Mouse (Mus musculus): ENCODE measurements around the gene Nudt14. TPM values are rescaled to one million over a fixed set of nuclear protein-coding genes. Genes with fewer than 3 reads are reported as not detected.

Gene Nudt14
- polyA plus RNA-seq, 1 experiment from 2014 or later, result 59.2 TPM

DNA sequence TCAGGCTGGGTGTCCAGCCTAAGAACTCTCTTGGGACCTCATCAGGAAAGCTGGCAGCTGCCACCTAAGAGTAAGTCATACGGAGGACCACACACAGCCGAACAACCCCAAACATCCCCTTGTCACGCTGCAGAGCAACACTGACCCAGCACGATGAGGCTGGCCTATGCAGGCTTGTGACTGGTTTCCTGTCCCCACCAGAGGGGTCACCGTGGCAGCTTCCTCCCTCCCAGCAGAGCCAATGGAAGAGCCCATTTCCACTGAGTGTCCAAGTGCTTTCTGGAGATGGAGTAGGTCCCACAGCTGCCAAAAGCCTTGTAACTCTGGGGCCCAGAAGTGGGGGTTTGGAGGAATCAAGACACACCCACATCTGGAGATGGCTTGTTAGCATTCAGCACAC is 19.9 kb upstream of the Nudt14 start:
- no peak for ATAC-seq (ENCODE audit: low FRiP score)
- H3K27me3 ChIP-seq, result no peaks in the 10 kb centered on the region
- H3K9me3 ChIP-seq, result no peaks in the 10 kb centered on the region
- WGBS, result 65% methylated on average over 5 of the region's 5 CpGs
- H3K4me1 ChIP-seq (replicated peaks), result no peaks in the 10 kb centered on the region
- H3K4me2 ChIP-seq, result no peak overlapping the region
- H3K9ac ChIP-seq, result peak overlapping the region; percentile 39; the same call in 1 of the 2 replicates
- H3K4me3 ChIP-seq, result no peak overlapping the region
- H3K27ac ChIP-seq, result peak overlapping the region; percentile 35; the same call in 1 of the 2 replicates
- peaks cover 87% of the 10 kb centered on the region for H3K36me3 ChIP-seq

DNA sequence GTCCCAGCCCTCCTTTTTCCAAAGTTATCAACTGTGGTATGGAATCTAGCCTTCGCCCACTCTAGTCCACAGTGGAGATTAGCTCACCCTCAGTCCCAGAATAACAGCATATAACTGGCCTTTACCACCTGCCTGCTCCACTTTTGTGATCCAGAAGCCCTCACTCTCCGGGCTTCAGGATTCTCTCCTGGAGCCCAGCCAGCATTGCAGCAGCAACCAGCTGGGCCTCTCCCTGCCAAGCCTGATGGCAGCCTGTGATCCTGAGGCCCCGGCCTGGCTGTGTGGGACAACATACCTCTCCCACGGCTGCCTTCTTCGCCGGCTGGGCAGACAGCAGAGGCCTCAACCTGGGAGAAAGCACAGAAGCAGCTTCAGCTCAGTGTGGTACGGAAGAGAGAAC is 19.5 kb upstream of the Nudt14 start:
- H3K4me3 ChIP-seq, result no peak overlapping the region
- no peaks in the 10 kb centered on the region for H3K9me3 ChIP-seq
- H3K9ac ChIP-seq, result peak overlapping the region; percentile 39; the same call in 1 of the 2 replicates
- ATAC-seq (ENCODE audit: low FRiP score), result no peak
- 80% methylated on average over 7 of the region's 7 CpGs for WGBS
- H3K4me1 ChIP-seq (replicated peaks), result no peaks in the 10 kb centered on the region
- no peak overlapping the region for H3K4me2 ChIP-seq
- no peaks in the 10 kb centered on the region for H3K27me3 ChIP-seq
- H3K36me3 ChIP-seq, result peaks cover 87% of the 10 kb centered on the region
- H3K27ac ChIP-seq, result peak overlapping the region; percentile 35; the same call in 1 of the 2 replicates

DNA sequence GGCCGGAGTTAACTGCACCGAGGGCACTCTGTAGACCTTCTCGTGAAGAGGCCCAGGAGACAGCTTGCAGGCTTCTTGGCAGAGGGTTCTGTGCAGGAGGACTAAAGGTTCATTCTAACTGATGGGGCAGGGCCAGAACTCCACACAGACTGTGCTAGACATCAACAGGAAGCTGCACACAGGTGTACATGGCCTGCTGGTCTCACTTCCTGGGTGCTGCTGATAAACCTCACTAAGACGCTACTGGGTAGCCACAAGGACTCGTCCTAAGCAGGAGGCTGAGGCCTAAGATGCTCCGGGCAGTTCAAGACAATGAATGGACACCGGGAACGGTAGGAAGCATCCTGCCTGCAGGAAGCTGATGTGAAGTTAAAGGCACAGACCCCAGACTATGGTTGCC is 17.5 kb upstream of the Nudt14 start:
- no peaks in the 10 kb centered on the region for H3K9me3 ChIP-seq
- H3K4me2 ChIP-seq, result no peak overlapping the region
- no peaks in the 10 kb centered on the region for H3K4me1 ChIP-seq (replicated peaks)
- 87% methylated on average over 8 of the region's 8 CpGs for WGBS
- H3K4me3 ChIP-seq, result no peak overlapping the region
- no peak overlapping the region for H3K27ac ChIP-seq
- no peaks in the 10 kb centered on the region for H3K27me3 ChIP-seq
- no peak for ATAC-seq (ENCODE audit: low FRiP score)
- H3K9ac ChIP-seq, result no peak overlapping the region
- peaks cover 69% of the 10 kb centered on the region for H3K36me3 ChIP-seq

GRCm38 (mm10) chr12:112958303-112958702 is 16.4 kb upstream of the Nudt14 start:
- Histone ChIP-seq H3K4me1 (replicated peaks) (no peaks in the 10 kb centered on the region), H3K27me3 (no peaks in the 10 kb centered on the region), H3K27ac (no peak overlapping the region), H3K4me3 (no peak overlapping the region), H3K9ac (no peak overlapping the region), H3K9me3 (no peaks in the 10 kb centered on the region), H3K4me2 (no peak overlapping the region), H3K36me3 (peaks cover 58% of the 10 kb centered on the region)
- ATAC-seq (ENCODE audit: low FRiP score), result no peak
- 44% methylated on average over 3 of the region's 4 CpGs for WGBS

- Histone ChIP-seq H3K4me2 (no peak overlapping the region), H3K27ac (no peak overlapping the region), H3K9ac (no peak overlapping the region), H3K27me3 (no peaks in the 10 kb centered on the region), H3K36me3 (peaks cover 33% of the 10 kb centered on the region), H3K4me1 (replicated peaks) (peaks cover 12% of the 10 kb centered on the region), H3K9me3 (no peaks in the 10 kb centered on the region), H3K4me3 (no peak overlapping the region)
- no peak for ATAC-seq (ENCODE audit: low FRiP score)
- WGBS, result 36% methylated on average over 4 of the region's 4 CpGs
Measured at GRCm38 (mm10) chr12:112955800-112956199, 13.9 kb upstream of the Nudt14 start.

DNA sequence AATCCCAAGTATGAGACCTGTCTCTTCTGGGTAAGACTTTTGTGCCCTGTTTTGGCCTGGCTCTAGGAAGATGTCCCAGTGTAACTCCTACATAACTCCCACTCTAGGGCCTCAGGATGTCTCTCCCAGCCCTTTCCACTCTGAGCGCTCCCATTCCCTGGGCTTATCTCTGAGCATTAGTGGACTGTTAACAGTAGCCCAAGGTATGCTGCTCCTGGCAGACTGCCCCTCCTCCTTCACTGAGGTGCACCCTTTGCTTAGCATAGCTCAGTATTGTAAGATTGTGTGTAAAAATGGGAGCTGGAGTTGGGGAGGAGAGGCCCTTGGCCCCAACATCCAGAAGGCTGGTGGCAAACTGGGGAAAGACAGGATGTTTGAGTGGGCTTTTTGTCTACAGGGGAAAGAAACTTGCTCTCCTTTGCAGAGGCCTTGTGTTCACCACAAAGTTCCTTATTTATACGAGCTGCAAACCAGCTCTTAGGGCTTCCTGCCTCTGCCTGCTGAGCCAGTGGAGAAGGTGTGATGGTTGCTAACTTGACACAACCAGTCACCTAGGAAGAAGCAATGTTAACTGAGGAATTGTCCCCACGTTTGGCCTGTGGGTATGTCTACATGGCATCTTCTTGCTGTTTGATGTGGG is 11.1 kb upstream of the Nudt14 start:
- Histone ChIP-seq H3K4me1 (replicated peaks) (peaks cover 29% of the 10 kb centered on the region), H3K36me3 (peaks cover 15% of the 10 kb centered on the region; the same call in 1 of the 2 replicates), H3K27ac (0 out of 2 replicates have a peak overlapping the region, but pooled peaks have one; percentile 13), H3K4me3 (no peak overlapping the region), H3K9ac (no peak overlapping the region), H3K4me2 (no peak overlapping the region), H3K27me3 (no peaks in the 10 kb centered on the region), H3K9me3 (no peaks in the 10 kb centered on the region)
- 79% methylated on average over 3 of the region's 3 CpGs for WGBS
- no peak for ATAC-seq (ENCODE audit: low FRiP score)

GRCm38 (mm10) chr12:112952433-112952832 is 10.5 kb upstream of the Nudt14 start:
- no peaks in the 10 kb centered on the region for H3K9me3 ChIP-seq
- H3K27me3 ChIP-seq, result no peaks in the 10 kb centered on the region
- no peak overlapping the region for H3K4me3 ChIP-seq
- 90% methylated on average over 8 of the region's 8 CpGs for WGBS
- peaks cover 9% of the 10 kb centered on the region; the same call in 1 of the 2 replicates for H3K36me3 ChIP-seq
- 0 out of 2 replicates have a peak overlapping the region, but pooled peaks have one; percentile 95 for H3K27ac ChIP-seq
- no peak for ATAC-seq (ENCODE audit: low FRiP score)
- no peak overlapping the region for H3K4me2 ChIP-seq
- H3K9ac ChIP-seq, result no peak overlapping the region
- H3K4me1 ChIP-seq (replicated peaks), result peaks cover 29% of the 10 kb centered on the region

- H3K4me2 ChIP-seq, result peak overlapping the region; percentile 85
- peak overlapping the region; percentile 95 for H3K27ac ChIP-seq
- H3K4me3 ChIP-seq, result no peak overlapping the region
Measured at GRCm38 (mm10) chr12:112951150-112951842, 9.4 kb upstream of the Nudt14 start.

GRCm38 (mm10) chr12:112950761-112951129 is 8.8 kb upstream of the Nudt14 start:
- peak; percentile 57 for ATAC-seq (ENCODE audit: low FRiP score)
- H3K4me1 ChIP-seq (replicated peaks), result peaks cover 29% of the 10 kb centered on the region
- H3K9ac ChIP-seq, result peak overlapping the region; percentile 89
- no peaks in the 10 kb centered on the region for H3K36me3 ChIP-seq
- peak overlapping the region; percentile 59 for H3K4me3 ChIP-seq
- peak overlapping the region; percentile 85 for H3K4me2 ChIP-seq
- H3K27ac ChIP-seq, result peak overlapping the region; percentile 95
- 8% methylated on average over 6 of the region's 6 CpGs for WGBS
- H3K9me3 ChIP-seq, result no peaks in the 10 kb centered on the region
- H3K27me3 ChIP-seq, result no peaks in the 10 kb centered on the region

More at GRCm38 (mm10) chr12:112951150-112951842, 9.4 kb upstream of the Nudt14 start:
- Histone ChIP-seq H3K36me3 (no peaks in the 10 kb centered on the region), H3K9ac (peak overlapping the region; percentile 89), H3K4me1 (replicated peaks) (peaks cover 29% of the 10 kb centered on the region), H3K27me3 (no peaks in the 10 kb centered on the region), H3K9me3 (no peaks in the 10 kb centered on the region)
- 24% methylated on average over 7 of the region's 7 CpGs for WGBS
- ATAC-seq (ENCODE audit: low FRiP score), result no peak

DNA sequence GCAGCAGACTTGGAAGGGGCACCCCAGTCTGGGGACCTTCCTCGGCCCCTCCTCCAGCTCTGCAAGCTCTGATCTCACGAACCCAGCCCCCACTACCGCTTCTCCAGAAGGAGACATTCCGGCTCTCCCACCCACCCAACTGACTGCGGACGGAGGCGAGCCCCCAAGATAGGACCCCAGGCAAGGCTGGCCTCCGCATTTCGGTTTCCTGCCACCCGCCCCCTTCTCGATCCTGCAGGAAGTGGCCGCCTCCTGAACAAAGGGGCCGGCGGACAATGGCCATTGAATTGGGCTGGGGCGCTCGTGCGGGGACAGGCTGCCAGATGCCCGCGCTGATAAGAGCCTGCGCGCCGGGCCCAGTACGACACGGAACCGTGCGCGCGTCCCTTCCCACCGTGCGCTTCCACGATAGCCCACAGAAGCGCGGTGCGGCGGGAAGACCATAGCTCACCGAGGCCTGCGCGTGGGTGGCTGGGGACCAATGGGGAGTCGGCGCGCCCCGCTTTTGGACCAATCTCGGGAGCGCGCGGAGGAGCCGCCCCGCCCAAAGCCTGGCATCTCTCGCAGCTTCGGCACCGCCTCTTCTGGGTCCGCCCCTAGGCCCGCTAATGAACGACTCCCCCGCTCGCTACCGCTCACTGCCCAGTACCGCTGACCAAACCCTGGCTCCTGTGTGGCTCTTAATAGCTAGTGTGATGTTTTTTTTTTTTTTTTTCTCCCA is 8.3 kb upstream of the Nudt14 start:
- H3K27me3 ChIP-seq, result no peaks in the 10 kb centered on the region
- H3K4me3 ChIP-seq, result peak overlapping the region; percentile 59
- H3K4me2 ChIP-seq, result peak overlapping the region; percentile 85
- peak overlapping the region; percentile 89 for H3K9ac ChIP-seq
- H3K9me3 ChIP-seq, result no peaks in the 10 kb centered on the region
- peak; percentile 91 for ATAC-seq (ENCODE audit: low FRiP score)
- peaks cover 29% of the 10 kb centered on the region for H3K4me1 ChIP-seq (replicated peaks)
- H3K27ac ChIP-seq, result peak overlapping the region; percentile 95
- under 1% methylated on average over 53 of the region's 58 CpGs for WGBS
- H3K36me3 ChIP-seq, result no peaks in the 10 kb centered on the region

DNA sequence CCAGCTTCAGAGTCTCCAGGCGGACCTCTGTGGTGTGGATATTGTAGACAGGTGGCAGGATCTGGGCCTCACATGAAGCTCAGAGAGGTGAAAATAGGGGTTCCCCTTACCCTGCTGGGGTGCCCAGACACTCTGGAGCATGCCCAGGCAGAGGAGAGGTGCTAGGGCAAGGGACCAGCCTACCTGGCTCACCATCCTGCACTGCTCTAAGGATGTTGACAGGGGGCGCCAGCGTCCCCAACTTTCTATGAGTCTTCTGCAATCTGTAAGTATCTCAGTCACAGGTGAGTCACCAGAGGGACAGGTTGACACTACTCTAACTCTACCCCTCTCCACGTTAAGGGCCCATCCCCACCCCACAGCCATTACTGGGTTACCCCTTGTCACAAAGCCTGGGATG is 5.4 kb upstream of the Nudt14 start:
- Histone ChIP-seq H3K36me3 (no peaks in the 10 kb centered on the region), H3K4me2 (no peak overlapping the region), H3K4me1 (replicated peaks) (peaks cover 31% of the 10 kb centered on the region), H3K9ac (no peak overlapping the region), H3K27me3 (peaks cover 5% of the 10 kb centered on the region; the same call in 1 of the 2 replicates), H3K4me3 (no peak overlapping the region), H3K27ac (no peak overlapping the region), H3K9me3 (no peaks in the 10 kb centered on the region)
- no peak for ATAC-seq (ENCODE audit: low FRiP score)
- WGBS, result 25% methylated on average over 4 of the region's 4 CpGs

- Histone ChIP-seq H3K4me1 (replicated peaks) (peaks cover 36% of the 10 kb centered on the region), H3K27me3 (peaks cover 5% of the 10 kb centered on the region; the same call in 1 of the 2 replicates), H3K27ac (no peak overlapping the region), H3K4me2 (no peak overlapping the region), H3K36me3 (no peaks in the 10 kb centered on the region), H3K9me3 (no peaks in the 10 kb centered on the region), H3K9ac (no peak overlapping the region), H3K4me3 (no peak overlapping the region)
- WGBS, result 98% methylated on average over 2 of the region's 2 CpGs
- ATAC-seq (ENCODE audit: low FRiP score), result no peak
Measured at GRCm38 (mm10) chr12:112943669-112944068, 1.7 kb upstream of the Nudt14 start.

Measured in hindbrain, embryonic 13.5 days (tissue).